Mouse (Mus musculus): ENCODE results near the gene Senp7. TPM values are rescaled to one million over a fixed set of nuclear protein-coding genes. Genes with fewer than 3 reads are reported as not detected.
"Not testable (repeated sequence)": the region's sequence is repeated elsewhere in the genome, so short reads cannot be mapped to it uniquely, and the experiment has no call there.

Gene Senp7
- total RNA-seq, 2 experiments from 2014 or later = 21.7 to 22.9 TPM

- peak in 1 of 2 experiments; percentile 19 for DNase-seq
These were observed 86.0 kb downstream of the Senp7 start for GRCm38 (mm10) chr16:56134149-56134548.

- not testable (repeated sequence) for DNase-seq
These were observed 89.5 kb downstream of the Senp7 start for GRCm38 (mm10) chr16:56137672-56138071.

- no peak for DNase-seq
These were observed 91.8 kb downstream of the Senp7 start for GRCm38 (mm10) chr16:56139921-56140320.

GRCm38 (mm10) chr16:56144876-56145555 lies 96.9 kb downstream of the Senp7 start:
- DNase-seq = no peak

- DNase-seq = no peak
These were observed 99.5 kb downstream of the Senp7 start for GRCm38 (mm10) chr16:56147679-56148078.

GRCm38 (mm10) chr16:56163466-56163865 lies 115.3 kb downstream of the Senp7 start:
- no peak for DNase-seq

- no peak for DNase-seq
These were observed 122.1 kb downstream of the Senp7 start for GRCm38 (mm10) chr16:56170247-56170646.

- peak; percentile 6 to 15 for DNase-seq
These were observed 127.9 kb downstream of the Senp7 start for GRCm38 (mm10) chr16:56175867-56176581.

- no peak for DNase-seq
These were observed 138.7 kb downstream of the Senp7 start for GRCm38 (mm10) chr16:56186863-56187262.

GRCm38 (mm10) chr16:56188198-56188597 lies 140.1 kb downstream of the Senp7 start:
- DNase-seq = no peak

GRCm38 (mm10) chr16:56204051-56204450 lies 155.9 kb downstream of the Senp7 start, which contains the start of gene Impg2:
TSS of gene Impg2 (plus strand) at chr16:56204313.
- DNase-seq = no peak

GRCm38 (mm10) chr16:56212740-56213139 lies 164.6 kb downstream of the Senp7 start:
- no peak for DNase-seq

GRCm38 (mm10) chr16:56227686-56228085 lies 179.5 kb downstream of the Senp7 start:
- DNase-seq = no peak

GRCm38 (mm10) chr16:56229455-56229854 lies 181.3 kb downstream of the Senp7 start:
- DNase-seq = no peak

- peak in 1 of 2 experiments; percentile 20 for DNase-seq
These were observed 183.2 kb downstream of the Senp7 start for GRCm38 (mm10) chr16:56231300-56231699.

- no peak for DNase-seq
These were observed 184.6 kb downstream of the Senp7 start for GRCm38 (mm10) chr16:56232736-56233135.

Small RNA genes within 50 kb of the gene (microRNA-seq; reads per million reads assigned to microRNA genes)
- not detected for gene Gm24047

Other genes starting within 250 kb of the Senp7 start
- 1 to 10 TPM; 4.6 to 5.6 TPM for gene Nfkbiz, start 209.4 kb upstream of the Senp7 start, total RNA-seq (2021)
- 1 to 10 TPM in 1 of 2 experiments, under 1 TPM in 1; 0.83 to 1.5 TPM for gene Nxpe3, start 153.1 kb upstream of the Senp7 start, total RNA-seq (2021)
- 1 to 10 TPM; 8.1 to 8.8 TPM for gene Cep97, start 113.5 kb upstream of the Senp7 start, total RNA-seq (2021)
- gene Rpl24, start 82.1 kb upstream of the Senp7 start, total RNA-seq (2021) = 100 to 1,000 TPM; 748 to 767 TPM
- 10 to 100 TPM; 22.4 to 23.4 TPM for gene Zbtb11, start 74.5 kb upstream of the Senp7 start, total RNA-seq (2021)
- 100 to 1,000 TPM; 106 to 123 TPM for gene Pcnp, start 18.6 kb upstream of the Senp7 start, total RNA-seq (2021)
- 10 to 100 TPM; 21.8 to 24.0 TPM for gene Trmt10c, start 10.5 kb upstream of the Senp7 start, total RNA-seq (2021)
- gene Impg2, start 156.0 kb downstream of the Senp7 start, total RNA-seq (2021) = 1 to 10 TPM in 1 of 2 experiments, under 1 TPM in 1; 0.49 to 1.3 TPM